Mouse (Mus musculus): Measurements from ENCODE around the gene Ttc8.

The Ttc8 gene

DNA sequence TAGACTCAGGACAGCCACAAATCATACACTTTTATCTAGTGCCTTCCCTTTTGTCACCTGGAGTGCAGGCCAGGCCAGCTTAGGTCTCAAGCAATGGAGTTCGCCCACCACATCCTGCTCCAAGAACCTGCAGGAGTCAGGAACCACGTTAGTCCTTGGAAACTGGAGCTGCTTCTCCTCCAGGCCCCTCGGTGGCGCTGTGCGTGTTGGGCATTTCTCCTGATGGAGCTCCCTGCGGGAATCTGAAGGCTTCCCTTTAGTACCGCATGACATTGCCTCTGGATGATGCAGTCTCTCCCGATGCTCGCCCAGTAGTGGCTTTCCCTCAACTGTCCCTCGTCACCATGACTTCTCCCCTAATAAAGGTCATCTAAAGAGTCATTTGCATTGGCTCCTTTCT is 53.1 kb downstream of the Ttc8 start:
- DNase-seq (ENCODE audit: low spot score in 2 of 2): no peak

DNA sequence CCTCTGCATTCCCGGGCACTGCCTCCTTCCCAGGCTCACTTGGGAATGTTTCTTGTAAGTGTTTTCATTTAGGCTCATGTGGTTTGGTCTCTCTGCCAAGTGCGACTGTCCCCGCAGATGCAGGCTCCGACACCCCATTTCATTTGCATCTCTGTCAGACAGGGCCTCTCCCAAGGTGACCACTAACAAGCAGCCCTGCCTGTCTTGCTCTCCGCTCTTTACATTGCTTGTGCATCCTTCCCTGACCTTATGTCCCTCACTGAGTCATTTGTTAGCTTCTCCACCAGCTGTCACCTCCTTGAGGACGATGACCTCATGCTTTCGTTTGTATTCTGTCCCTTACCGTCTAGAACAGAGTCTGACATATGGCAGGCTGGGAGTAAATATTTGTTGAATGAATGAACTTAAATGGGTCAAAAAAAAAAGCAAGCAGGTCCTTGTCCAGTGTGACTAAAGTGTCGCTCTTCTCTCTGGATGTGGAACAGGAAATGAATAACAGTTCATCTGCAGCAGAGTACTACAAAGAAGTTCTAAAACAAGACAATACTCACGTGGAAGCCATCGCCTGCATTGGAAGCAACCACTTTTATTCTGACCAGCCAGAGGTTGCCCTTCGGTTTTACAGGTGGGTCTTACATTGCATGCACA is 53.9 kb downstream of the Ttc8 start:
- no peak for DNase-seq (ENCODE audit: low spot score in 2 of 2)

DNA sequence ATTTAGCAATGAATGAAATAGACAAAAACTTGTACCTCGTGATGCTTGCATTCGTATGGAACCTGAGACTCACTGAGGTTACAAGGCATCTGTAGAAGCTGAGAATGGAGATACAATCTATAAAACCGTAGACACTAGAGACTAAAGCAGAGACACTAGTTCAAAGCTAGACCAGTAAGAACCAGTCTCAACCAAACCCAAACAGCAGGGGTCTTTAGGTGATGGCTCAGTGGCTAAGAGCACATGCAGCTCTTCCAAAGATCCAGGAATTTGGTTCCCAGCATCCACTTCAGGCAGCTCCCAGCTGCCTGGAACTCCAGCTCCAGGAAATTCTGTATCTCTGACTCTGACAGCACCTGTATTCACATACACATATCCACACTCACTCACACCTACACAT is 60.7 kb downstream of the Ttc8 start:
- DNase-seq (ENCODE audit: low spot score in 2 of 2): no peak

DNA sequence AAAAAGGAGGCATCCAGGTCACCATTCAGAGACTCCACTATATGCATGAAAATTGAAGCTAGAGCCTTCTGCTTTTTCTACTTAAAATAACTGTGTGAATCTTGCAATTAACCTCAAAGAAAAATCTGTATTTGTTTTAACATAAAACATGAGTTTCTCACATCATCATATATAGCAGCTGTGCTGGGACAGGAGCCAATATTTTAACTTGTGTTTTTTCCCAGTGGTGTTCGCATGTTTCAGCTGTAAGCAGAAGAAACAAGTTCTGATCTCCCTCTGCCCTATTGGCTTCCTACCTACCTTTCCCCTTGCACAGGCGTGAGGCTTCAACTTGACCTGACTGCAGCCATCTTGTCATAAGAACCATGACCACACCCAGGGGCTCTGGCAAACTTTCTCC is 64.4 kb downstream of the Ttc8 start:
- DNase-seq (ENCODE audit: low spot score in 2 of 2): no peak

DNA sequence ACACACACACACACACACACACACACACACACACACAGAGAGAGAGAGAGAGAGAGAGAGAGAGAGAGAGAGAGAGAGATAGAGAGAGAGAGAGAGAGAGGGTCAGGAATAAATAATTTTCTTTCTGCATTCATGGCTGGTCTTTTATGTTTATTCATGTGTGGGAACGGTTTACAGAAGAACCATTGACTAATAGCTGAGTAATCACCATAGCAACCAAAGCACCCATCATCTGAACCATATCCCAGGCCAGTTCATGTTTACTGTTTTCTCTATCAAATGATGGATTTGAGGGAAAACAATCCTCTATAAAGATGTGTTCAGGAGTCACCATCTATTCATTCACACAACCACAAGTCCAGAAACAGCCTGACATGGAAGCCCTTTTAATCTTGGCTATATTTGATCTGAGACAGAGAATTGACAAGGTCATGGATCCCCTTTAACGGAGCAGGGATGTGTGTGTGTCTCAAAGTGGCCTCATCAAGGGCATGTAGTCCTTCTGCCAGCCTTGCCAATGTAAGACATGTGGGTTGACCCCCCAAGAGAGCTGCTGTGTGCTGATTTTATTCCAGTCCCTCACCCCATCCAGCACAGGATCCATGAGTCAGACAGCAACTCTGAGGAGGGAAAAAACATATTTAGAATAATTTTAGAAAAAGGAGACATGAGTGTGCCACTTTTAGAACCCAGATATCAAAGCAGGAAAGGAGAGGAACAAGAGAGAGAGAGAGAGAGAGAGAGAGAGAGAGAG is 70.9 kb downstream of the Ttc8 start:
- no peak for DNase-seq (ENCODE audit: low spot score in 2 of 2)

DNA sequence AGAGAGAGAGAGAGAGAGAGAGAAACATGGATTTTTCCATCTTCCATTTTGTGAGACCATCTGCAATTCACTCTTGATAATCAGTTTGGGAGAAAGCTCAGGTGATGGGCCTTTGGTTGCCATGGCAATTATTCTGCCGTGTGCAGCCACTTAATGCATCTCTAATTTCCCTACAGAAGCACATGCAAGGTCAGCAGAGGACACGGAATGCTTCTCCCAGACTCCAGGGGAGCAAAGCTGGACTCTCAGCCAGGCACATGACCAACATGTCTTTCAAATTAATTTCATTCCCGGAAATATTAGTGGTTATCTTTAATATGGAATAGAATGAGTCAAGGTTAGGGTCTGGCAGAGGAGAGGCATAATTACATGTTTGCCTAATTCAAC is 71.4 kb downstream of the Ttc8 start:
- DNase-seq (ENCODE audit: low spot score in 2 of 2): no peak

DNA sequence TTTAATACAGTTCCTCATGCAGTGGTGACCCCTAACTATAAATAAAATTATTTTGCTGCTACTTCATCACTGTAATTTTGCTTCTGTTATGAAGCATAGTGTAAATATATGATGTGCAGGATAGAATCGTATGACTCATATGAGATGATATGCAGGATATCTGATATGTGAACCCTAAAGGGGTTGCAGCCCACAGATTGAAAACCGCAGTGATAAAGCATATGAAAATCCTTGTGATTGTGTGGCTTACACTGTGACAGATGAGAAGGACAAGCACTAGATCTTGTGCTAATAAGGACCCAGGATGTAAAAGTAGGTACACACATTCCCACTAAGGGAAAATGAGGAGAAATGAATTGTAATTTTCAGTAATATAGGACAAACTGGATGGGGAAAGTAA is 73.4 kb downstream of the Ttc8 start:
- no peak for DNase-seq (ENCODE audit: low spot score in 2 of 2)

DNA sequence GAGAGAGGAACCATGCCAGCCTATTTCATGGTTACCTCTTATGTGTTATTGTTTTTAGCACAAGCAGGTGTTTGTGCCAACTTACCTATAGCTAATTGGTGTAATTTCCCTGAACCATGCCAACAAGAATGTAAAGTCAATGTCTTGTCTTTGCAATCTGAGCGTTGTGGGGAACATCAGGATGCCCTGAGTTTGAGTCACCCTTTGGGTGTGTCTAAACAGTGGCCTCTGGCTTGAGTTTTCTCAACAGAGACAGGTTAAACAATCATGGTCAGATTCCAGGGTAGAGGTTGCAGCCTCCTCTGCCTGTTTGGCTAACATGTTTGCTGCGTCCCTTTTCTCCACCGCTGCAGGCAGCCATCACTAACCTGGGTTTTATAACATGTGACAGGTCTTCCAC is 74.0 kb downstream of the Ttc8 start:
- DNase-seq (ENCODE audit: low spot score in 2 of 2): no peak

DNA sequence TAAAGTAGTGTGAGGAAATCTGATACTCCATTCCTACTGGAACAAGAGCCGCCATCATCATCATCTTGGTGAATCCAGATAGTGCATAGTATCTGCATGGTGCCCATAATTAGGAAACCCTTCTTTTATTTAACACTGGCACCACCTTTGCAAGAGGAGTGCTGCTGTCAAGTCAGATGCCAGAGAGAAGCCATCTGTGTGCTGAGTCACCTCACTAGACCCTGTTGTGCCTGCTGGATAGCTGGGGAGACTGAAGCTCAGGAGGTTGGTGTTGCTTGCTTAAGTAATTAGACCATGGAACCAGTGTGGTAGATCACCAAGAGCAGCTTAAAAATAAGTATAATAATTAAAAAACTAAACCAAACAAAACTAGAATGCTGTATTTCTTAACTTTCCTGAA is 75.5 kb downstream of the Ttc8 start:
- no peak for DNase-seq (ENCODE audit: low spot score in 2 of 2)

DNA sequence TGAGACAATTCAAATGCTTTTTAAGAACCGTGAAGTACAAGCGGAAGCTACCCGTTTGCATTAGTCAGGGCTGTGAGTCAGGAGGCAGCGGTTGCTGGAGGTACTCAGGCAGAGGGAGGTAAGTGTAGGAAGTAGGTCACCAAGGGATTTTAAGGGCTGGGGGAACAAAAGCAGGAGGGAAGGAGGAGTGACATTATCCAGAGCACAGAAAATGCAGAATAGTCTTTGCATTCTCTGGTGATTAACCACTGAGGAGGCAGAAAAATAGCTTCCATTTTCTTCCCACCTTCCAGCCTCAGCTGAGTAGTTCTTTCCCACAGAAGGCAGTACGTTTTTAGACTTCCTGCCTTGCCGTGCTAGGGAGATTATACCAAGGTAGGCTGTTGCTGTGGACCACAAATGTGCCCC is 76.2 kb downstream of the Ttc8 start:
- no peak for DNase-seq (ENCODE audit: low spot score in 2 of 2)

DNA sequence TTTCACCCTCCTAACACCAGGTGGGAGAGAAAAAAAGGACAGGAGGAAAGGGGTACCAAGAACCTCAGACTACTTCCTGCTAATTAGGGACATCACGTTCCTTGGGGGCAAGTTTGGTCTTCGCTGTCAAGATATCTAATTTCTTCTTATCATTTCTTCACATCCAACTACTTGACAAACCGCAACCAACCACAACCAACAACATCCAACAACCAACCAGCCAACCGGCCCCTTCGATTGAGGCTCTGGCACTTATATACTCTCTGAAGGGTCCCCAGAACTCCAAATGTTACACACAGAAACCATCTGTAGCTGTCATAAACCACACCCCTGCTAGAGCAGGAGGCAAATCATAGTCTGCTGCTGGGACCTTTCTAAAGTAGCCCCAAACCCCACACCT is 76.7 kb downstream of the Ttc8 start:
- DNase-seq (ENCODE audit: low spot score in 2 of 2): peak in 1 of 2 experiments; percentile 12

DNA sequence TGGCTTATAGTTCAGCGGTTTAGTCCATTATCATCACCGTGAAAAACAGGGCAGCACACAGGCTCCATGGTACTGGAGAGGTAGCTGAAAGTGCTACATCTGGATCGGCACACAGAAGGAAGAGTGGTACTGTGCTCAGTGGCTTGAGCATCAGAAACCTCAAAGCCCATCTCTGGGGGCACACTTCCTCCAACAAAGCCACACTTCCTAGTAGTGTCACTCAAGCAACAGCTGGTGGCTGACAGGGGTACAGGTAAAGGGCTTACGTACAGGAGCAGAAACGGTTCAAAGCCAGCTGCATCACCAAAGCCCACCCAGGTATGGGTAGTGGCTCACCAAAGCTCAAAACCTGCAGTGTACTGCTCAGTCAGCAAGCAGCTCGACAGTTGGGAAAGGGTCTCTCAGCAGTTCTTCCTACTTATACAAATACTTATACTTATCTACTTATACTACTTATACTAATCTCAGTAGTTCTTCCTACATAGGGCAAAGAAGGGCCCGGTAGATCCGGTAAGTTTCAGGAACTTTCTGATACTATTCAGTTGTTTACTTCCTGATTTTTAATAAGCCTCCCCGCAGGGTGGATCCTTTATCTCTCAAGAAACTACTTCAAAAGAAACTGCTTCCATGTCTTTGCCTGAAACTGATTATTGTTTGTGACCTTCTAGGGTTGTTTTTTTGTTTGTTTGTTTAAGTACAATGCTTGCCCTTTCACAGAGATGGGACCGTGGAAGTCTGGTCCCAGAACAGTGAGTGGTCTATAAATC is 78.5 kb downstream of the Ttc8 start:
- DNase-seq (ENCODE audit: low spot score in 2 of 2): no peak

DNA sequence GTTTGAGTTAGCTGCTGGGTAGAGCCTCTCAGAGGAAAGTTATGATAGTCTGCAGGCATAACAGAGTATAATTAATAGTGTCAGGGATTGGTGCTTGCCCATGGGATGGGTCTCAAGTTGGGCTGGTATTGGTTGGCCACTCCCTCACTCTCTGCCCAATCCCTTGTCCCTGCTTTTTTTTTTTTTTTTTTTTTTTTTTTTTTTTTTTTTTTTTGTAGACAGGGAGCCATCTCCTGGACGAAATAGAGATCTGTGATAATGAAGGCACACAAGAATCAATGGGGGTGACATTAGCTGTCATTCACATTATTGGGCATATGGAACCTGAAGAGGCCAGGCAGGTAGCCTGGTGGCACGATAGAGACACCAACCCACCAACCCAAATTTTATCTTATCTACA is 79.9 kb downstream of the Ttc8 start:
- DNase-seq (ENCODE audit: low spot score in 2 of 2): no peak

DNA sequence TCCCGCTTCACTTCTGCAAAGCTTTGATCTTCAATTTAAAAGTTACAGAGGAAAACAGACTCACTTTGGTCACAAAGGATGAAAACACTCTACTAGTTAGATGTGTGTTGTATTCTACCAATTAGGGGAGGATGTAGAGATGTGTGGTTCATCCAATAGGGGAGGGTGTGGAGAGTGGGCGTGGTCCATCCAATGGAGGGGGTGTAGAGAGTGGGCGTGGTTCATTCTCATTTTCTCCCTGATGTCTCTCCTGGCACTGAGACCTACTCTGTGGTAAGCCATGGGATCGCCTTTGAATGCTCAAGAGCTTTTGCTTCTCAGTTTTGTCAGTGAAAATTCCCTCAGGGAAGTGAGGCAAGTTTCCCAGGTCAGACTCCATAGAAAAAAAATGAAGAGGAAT is 82.7 kb downstream of the Ttc8 start:
- no peak for DNase-seq (ENCODE audit: low spot score in 2 of 2)

DNA sequence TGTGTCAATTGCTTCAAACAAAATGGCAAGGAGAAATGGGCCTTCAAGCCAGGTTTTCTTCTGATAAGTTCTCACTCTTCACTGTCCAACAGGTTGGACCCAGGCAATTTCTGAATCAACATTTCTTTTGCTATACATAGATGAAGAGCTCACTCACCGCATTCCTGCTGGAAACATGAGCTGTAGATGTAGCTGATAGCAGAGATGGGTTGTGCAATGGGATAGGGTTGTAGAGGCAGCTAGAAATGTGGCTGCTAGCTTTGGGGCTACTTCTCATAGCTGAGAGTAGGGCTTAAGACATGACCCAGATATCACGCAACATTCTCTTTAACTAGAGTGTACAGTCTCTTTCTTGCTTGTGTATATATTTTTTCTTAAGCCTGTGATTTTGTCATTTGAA is 84.4 kb downstream of the Ttc8 start:
- no peak for DNase-seq (ENCODE audit: low spot score in 2 of 2)

DNA sequence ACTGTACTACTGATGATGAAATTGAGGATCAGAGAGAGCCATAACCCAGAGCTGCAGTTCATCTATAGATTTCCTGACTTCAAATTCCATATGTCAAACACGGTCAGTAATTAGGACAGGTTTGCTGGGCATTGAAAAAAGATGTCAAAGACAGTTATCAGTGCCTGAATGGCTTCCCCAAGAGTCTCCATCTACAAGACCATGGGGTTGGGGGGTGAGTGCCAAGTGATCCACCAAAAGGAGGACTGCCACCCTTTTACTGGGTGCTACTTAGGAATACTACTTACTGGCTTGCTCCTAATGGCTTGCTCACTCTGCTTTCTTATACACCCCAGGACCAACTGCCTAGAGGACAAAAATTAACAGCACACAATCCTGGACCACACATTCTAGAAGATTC is 88.4 kb downstream of the Ttc8 start:
- no peak for DNase-seq (ENCODE audit: low spot score in 2 of 2)

DNA sequence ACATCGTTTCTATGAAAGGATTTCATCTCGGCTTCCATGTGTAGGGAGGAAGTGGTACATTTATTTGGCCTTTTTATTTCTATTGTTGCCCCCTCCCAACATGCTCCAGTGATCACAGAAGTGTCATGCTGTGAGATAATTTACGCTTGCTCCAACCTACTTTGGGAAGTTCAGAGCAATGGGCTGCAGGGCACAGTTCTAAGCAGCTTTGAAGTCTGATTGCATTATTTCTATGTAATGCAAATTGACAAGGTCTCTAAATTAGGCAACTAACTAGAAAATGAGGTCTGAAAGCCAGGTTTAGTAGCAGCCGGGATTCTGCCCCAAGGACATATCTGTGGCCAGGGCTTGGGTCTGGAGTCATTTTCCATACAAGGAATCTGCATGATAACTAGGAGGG is 89.1 kb downstream of the Ttc8 start:
- no peak for DNase-seq (ENCODE audit: low spot score in 2 of 2)

DNA sequence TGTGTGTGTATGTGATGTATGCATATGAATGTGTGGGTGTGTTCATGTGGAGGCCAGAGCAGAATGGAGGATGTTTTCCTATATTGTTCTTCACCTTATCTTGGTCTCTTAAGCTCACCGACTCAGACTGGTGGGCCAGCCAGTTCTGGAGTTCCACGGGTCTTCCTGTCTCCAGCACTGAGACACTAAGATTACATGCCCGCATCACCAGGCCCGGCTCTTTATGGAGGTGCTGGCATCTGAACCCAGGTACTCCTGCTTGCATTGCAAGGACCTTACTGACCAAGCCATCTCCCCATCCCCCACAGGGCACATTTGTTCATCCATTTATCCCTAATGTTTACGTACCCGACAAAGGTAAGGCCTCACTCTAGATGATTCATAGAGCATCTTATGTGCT is 89.7 kb downstream of the Ttc8 start:
- DNase-seq (ENCODE audit: low spot score in 2 of 2): no peak

DNA sequence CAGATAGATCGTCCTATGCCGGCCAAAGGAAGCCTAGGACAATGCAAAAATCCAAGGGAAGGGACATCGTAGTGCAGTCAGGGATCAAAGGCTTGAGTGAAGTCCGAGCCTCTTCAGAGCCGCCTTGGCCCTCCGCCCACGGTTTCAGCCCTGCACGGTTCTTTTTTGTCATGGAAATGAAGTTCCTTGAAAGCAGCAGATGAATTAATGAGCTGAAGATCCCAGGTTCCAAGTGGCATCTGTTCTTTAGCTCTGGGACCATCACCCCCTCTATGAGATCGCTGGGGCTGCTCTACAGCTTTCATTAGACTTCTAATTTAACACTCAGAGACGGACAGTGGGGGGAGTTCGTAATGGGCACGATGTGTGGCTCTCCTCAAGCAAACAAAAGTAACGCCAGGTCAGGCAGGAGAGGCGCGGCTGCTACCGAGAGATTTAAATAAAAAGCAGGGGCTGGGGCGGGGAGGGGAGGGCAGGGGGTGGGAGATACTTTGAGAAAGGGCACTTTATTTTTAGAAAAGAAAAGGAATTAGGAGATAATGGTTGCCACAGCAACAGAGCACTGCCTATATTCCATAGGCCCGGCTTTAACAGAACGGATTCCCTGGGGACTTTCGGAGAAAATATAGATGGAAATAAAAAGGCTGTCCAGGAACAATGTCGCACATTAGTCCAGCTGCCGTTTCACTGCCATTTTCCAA is 90.9 kb downstream of the Ttc8 start:
- DNase-seq (ENCODE audit: low spot score in 2 of 2): no peak

DNA sequence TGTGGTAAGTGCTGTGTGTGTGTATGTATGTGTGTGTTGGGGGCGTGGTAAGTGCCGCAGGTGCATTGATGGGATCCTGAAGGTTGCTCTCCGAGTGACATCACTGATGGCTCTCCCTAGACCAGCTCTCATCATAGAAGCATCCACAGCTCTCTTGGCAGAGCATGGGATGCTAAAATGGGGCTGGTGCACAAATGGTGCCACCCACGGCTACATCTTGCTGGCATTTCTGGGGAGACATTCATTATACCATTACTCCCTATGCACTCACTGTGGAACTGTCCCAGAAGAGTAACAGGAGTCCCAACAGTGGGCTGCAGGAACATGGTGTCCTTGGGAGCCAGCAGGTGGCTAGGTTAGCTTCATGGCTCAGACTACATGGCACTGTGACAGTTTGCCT is 95.5 kb downstream of the Ttc8 start:
- no peak for DNase-seq (ENCODE audit: low spot score in 2 of 2)

DNA sequence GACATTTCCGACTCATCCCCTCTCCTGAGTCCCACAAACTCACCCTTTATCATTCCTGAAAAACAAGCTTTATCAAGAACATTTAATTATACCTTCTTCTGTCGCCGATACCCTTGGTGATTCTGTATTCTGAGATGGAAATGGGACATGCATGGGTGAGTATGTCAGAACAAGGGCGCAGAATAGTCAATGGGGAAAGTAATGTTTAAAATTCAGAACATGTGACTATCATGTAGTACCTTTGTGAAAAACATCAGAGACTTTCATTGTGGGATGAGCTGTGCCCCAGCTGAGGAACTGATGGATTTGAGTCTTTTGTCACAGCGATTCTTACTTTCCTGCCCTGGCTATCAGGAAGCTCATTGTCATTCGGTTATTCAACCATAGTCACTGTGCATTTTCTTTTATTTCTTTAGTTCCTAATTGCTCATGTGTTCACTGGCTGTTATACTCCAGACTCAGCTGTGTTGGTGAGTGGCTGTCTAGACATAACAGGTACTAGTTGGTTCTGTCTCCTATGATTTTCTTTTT is 104.1 kb downstream of the Ttc8 start:
- DNase-seq (ENCODE audit: low spot score in 2 of 2): no peak

DNA sequence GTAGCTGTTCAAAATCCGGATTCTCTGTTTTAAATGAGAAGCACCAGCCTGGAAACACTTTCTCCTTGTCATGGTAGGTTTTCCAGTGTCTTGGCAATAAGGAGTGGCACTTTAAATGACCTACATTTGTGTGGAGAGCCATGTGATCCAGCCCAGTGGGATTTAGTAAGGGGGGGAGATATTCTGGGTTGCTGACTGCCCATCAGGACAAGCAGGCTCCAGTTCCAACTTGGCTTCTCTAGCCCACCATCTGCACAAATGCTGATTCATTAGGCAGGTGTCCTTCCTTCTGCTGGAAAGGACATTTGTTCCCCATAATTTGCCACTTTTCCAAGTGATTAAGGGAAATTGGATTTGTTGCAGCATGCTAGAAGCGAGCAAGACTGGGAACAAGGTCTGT is 105.9 kb downstream of the Ttc8 start:
- DNase-seq (ENCODE audit: low spot score in 2 of 2): no peak

Measured in natural killer cell, adult 2 months (primary cell).